Mouse (Mus musculus): ENCODE results near the gene Gm21900.
"Not testable (repeated sequence)": the region's sequence is repeated elsewhere in the genome, so short reads cannot be mapped to it uniquely, and the experiment has no call there.

The Gm21900 gene

GRCm38 (mm10) chrY:10616061-10616460 is at the start of gene Gm21900:
Gene Gm21900 (plus strand): TSS chrY:10616361.
- DNase-seq (ENCODE audit: low read depth), result not testable (repeated sequence)

DNA sequence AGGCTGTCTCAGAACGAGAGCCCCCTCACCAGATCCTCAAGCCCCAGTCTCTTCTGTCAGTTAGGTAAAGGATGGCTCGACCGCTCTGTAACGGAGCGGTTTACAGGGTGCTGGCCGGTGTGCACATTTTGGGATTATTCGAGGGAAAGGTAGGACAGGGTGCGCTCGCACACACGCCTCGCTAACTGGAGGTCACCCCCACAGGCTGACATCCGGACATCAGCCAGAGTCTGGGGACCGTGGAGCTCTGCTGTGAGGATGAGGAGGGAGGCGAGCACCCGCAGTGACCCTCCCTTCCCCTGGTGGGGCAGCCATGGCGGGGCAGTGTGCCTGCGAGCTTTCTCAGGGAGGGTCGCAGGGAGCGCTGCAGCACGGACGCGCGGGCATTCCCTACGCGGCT is 27.4 kb downstream of the Gm21900 start:
- DNase-seq (ENCODE audit: low read depth), result not testable (repeated sequence)
